Mouse (Mus musculus): ENCODE measurements around the gene Elk1. TPM values are rescaled to one million over a fixed set of nuclear protein-coding genes. Genes with fewer than 3 reads are reported as not detected.

Elk1 gene
- polyA plus RNA-seq, 1 experiment from 2014 or later, result 11.7 TPM

DNA sequence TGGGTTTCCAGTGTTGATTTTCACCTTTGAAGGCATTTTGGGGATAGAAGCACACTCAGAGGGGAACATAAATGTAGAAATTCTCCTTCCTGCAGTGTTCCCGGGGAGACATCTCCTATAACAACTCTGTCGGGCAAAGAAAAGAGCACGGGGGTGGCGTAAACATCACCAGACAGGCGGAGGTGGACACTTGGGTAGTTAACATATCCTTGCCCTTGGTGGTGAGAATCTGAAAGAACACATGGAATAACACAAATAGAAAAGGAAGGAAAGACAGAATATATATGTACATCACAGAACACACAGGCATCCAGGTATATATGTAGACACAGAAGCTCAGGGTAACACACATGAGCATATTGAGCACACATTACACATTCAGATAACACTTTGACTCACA is 29.0 kb downstream of the Elk1 start:
- 44% methylated on average over 5 of the region's 5 CpGs for WGBS
- Histone ChIP-seq H3K9me3 (ENCODE audit: control insufficient read depth, low read length) (no peaks in the 10 kb centered on the region), H3K4me1 (ENCODE audit: control insufficient read depth, insufficient read depth, low read length) (no peaks in the 10 kb centered on the region), H3K9ac (replicated peaks; ENCODE audit: low read depth, low read length) (no peak overlapping the region), H3K4me3 (ENCODE audit: low read depth, low read length) (peak overlapping the region; percentile 55; the same call in 1 of the 2 replicates), H3K4me2 (ENCODE audit: low read depth, low read length) (peak overlapping the region; percentile 44), H3K27ac (ENCODE audit: low read depth, low read length) (peak overlapping the region; percentile 39; the same call in 1 of the 2 replicates), H3K36me3 (ENCODE audit: control insufficient read depth, insufficient read depth, low read length) (no peaks in the 10 kb centered on the region), H3K27me3 (ENCODE audit: control insufficient read depth, insufficient read depth, low read length) (no peaks in the 10 kb centered on the region)
- ATAC-seq (ENCODE audit: low read depth), result peak; percentile 12; the same call in 1 of the 2 replicates

DNA sequence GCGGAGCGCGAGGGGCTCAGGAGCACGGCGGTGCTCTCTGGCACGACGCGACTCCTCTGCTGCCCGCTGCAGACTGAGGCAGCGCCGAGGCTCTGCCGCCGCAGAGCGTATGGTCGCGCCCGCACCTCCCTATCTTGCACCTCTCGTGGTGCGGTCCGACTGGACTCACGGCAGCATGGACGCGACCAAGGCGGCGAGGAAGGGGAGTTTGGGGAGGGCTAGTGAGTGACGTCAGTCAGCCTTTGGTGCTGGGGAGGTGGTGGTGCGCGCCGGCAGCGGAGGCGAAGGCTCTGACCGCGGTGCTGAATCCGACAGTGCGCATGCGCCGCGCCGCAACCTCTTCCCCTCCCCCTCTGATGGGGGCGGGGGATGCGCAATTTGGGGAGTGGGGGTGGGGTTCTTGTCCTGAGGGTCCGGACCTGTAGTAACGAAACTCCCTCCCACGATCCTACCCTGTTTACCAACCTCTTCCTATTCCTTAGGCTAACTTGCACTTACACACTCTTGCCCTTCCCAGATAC is 29.5 kb downstream of the Elk1 start, which contains the start of gene Syn1:
TSS of gene Syn1 (minus strand) at position 161 of the 521 bp plus-strand sequence.
- Histone ChIP-seq H3K4me2 (ENCODE audit: low read depth, low read length) (peak within 1 kb of the TSS; percentile 53), H3K27ac (ENCODE audit: low read depth, low read length) (peak within 1 kb of the TSS; percentile 74), H3K4me3 (ENCODE audit: low read depth, low read length) (peak within 1 kb of the TSS; percentile 55), H3K27me3 (ENCODE audit: control insufficient read depth, insufficient read depth, low read length) (no peaks in the 10 kb centered on the region), H3K4me1 (ENCODE audit: control insufficient read depth, insufficient read depth, low read length) (no peaks in the 10 kb centered on the region), H3K9me3 (ENCODE audit: control insufficient read depth, low read length) (no peaks in the 10 kb centered on the region), H3K9ac (replicated peaks; ENCODE audit: low read depth, low read length) (peak within 1 kb of the TSS; percentile 68), H3K36me3 (ENCODE audit: control insufficient read depth, insufficient read depth, low read length) (no peaks in the 10 kb centered on the region)
- 6% methylated on average over 23 of the region's 44 CpGs for WGBS
- peak; percentile 98 for ATAC-seq (ENCODE audit: low read depth)

GRCm38 (mm10) chrX:20920249-20920843 is 30.1 kb downstream of the Elk1 start:
- H3K27me3 ChIP-seq (ENCODE audit: control insufficient read depth, insufficient read depth, low read length), result no peaks in the 10 kb centered on the region
- H3K4me1 ChIP-seq (ENCODE audit: control insufficient read depth, insufficient read depth, low read length), result no peaks in the 10 kb centered on the region
- peak overlapping the region; percentile 53 for H3K4me2 ChIP-seq (ENCODE audit: low read depth, low read length)
- WGBS, result 18% methylated on average over 19 of the region's 49 CpGs
- peak overlapping the region; percentile 55 for H3K4me3 ChIP-seq (ENCODE audit: low read depth, low read length)
- no peaks in the 10 kb centered on the region for H3K9me3 ChIP-seq (ENCODE audit: control insufficient read depth, low read length)
- ATAC-seq (ENCODE audit: low read depth), result peak; percentile 62
- no peaks in the 10 kb centered on the region for H3K36me3 ChIP-seq (ENCODE audit: control insufficient read depth, insufficient read depth, low read length)
- peak overlapping the region; percentile 74; the same call in 1 of the 2 replicates for H3K27ac ChIP-seq (ENCODE audit: low read depth, low read length)
- peak overlapping the region; percentile 68 for H3K9ac ChIP-seq (replicated peaks; ENCODE audit: low read depth, low read length)

- H3K9ac ChIP-seq (replicated peaks; ENCODE audit: low read depth, low read length), result no peak overlapping the region
- no peaks in the 10 kb centered on the region for H3K9me3 ChIP-seq (ENCODE audit: control insufficient read depth, low read length)
- H3K4me1 ChIP-seq (ENCODE audit: control insufficient read depth, insufficient read depth, low read length), result no peaks in the 10 kb centered on the region
- H3K27ac ChIP-seq (ENCODE audit: low read depth, low read length), result no peak overlapping the region
- no peak overlapping the region for H3K4me3 ChIP-seq (ENCODE audit: low read depth, low read length)
- no peaks in the 10 kb centered on the region for H3K36me3 ChIP-seq (ENCODE audit: control insufficient read depth, insufficient read depth, low read length)
- no peaks in the 10 kb centered on the region for H3K27me3 ChIP-seq (ENCODE audit: control insufficient read depth, insufficient read depth, low read length)
- no peak overlapping the region for H3K4me2 ChIP-seq (ENCODE audit: low read depth, low read length)
- no peak for ATAC-seq (ENCODE audit: low read depth)
These were observed 35.3 kb downstream of the Elk1 start for GRCm38 (mm10) chrX:20915075-20915474.

- no peak for ATAC-seq (ENCODE audit: low read depth)
- Histone ChIP-seq H3K27me3 (ENCODE audit: control insufficient read depth, insufficient read depth, low read length) (no peaks in the 10 kb centered on the region), H3K27ac (ENCODE audit: low read depth, low read length) (no peak overlapping the region), H3K36me3 (ENCODE audit: control insufficient read depth, insufficient read depth, low read length) (no peaks in the 10 kb centered on the region), H3K4me3 (ENCODE audit: low read depth, low read length) (no peak overlapping the region), H3K4me1 (ENCODE audit: control insufficient read depth, insufficient read depth, low read length) (no peaks in the 10 kb centered on the region), H3K9me3 (ENCODE audit: control insufficient read depth, low read length) (no peaks in the 10 kb centered on the region), H3K9ac (replicated peaks; ENCODE audit: low read depth, low read length) (no peak overlapping the region), H3K4me2 (ENCODE audit: low read depth, low read length) (no peak overlapping the region)
- WGBS, result 85% methylated on average over 6 of the region's 6 CpGs
These were observed 36.7 kb downstream of the Elk1 start for GRCm38 (mm10) chrX:20913726-20914125.

GRCm38 (mm10) chrX:20910074-20910473 is 40.3 kb downstream of the Elk1 start:
- WGBS, result 30% methylated on average over 3 of the region's 3 CpGs
- no peak for ATAC-seq (ENCODE audit: low read depth)
- Histone ChIP-seq H3K4me3 (ENCODE audit: low read depth, low read length) (no peak overlapping the region), H3K4me2 (ENCODE audit: low read depth, low read length) (no peak overlapping the region), H3K4me1 (ENCODE audit: control insufficient read depth, insufficient read depth, low read length) (no peaks in the 10 kb centered on the region), H3K9ac (replicated peaks; ENCODE audit: low read depth, low read length) (no peak overlapping the region), H3K27me3 (ENCODE audit: control insufficient read depth, insufficient read depth, low read length) (no peaks in the 10 kb centered on the region), H3K36me3 (ENCODE audit: control insufficient read depth, insufficient read depth, low read length) (no peaks in the 10 kb centered on the region), H3K9me3 (ENCODE audit: control insufficient read depth, low read length) (no peaks in the 10 kb centered on the region), H3K27ac (ENCODE audit: low read depth, low read length) (no peak overlapping the region)

Other genes starting within 250 kb of the Elk1 start
- 85.9 and 93.5 TPM in 2 replicates for gene Usp11, start 246.7 kb downstream of the Elk1 start, polyA plus RNA-seq (2014; fragmentation: Nextera tagmentation; extraction: Ambion mirVana)
- 334 and 400 TPM in 2 replicates for gene Araf, start 152.8 kb downstream of the Elk1 start, polyA plus RNA-seq (2014; fragmentation: Nextera tagmentation; extraction: Ambion mirVana)
- gene Timp1, start 80.4 kb downstream of the Elk1 start, polyA plus RNA-seq (2014; fragmentation: Nextera tagmentation; extraction: Ambion mirVana), result 2.0 and 5.6 TPM in 2 replicates
- gene Syn1, start 29.6 kb downstream of the Elk1 start, polyA plus RNA-seq (2014; fragmentation: Nextera tagmentation; extraction: Ambion mirVana), result 88.5 and 101 TPM in 2 replicates
- gene Cfp, start 19.1 kb downstream of the Elk1 start, polyA plus RNA-seq (2014; fragmentation: Nextera tagmentation; extraction: Ambion mirVana), result 4.6 and 5.5 TPM in 2 replicates
- 28.3 and 30.7 TPM in 2 replicates for gene Uxt, start 11.4 kb upstream of the Elk1 start, polyA plus RNA-seq (2014; fragmentation: Nextera tagmentation; extraction: Ambion mirVana)
- 9.6 and 11.2 TPM in 2 replicates for gene Zfp182, start 111.7 kb upstream of the Elk1 start, polyA plus RNA-seq (2014; fragmentation: Nextera tagmentation; extraction: Ambion mirVana)
- not detected in 2 replicates for gene Spaca5, start 117.8 kb upstream of the Elk1 start, polyA plus RNA-seq (2014; fragmentation: Nextera tagmentation; extraction: Ambion mirVana)
- gene Zfp300, start 138.9 kb upstream of the Elk1 start, polyA plus RNA-seq (2014; fragmentation: Nextera tagmentation; extraction: Ambion mirVana), result 4.2 and 5.7 TPM in 2 replicates
- not detected in 2 replicates for gene Ssxa1, start 165.2 kb upstream of the Elk1 start, polyA plus RNA-seq (2014; fragmentation: Nextera tagmentation; extraction: Ambion mirVana)
- gene Gm21876, start 225.0 kb upstream of the Elk1 start, polyA plus RNA-seq (2014; fragmentation: Nextera tagmentation; extraction: Ambion mirVana), result not detected in 2 replicates